Mouse (Mus musculus) bone marrow macrophage, adult 2 months (primary cell): ENCODE results near the gene Sox8.

ENCODE experiments used
- CTCF ChIP-seq: IDR thresholded peaks from 2 replicates; pipeline ENCODE4 v1.5.1; 2012; ENCODE audit warnings: low read depth, mild to moderate bottlenecking, low read length, moderate library complexity
- POLR2A ChIP-seq: IDR thresholded peaks from 2 replicates; pipeline ENCODE4 v1.6.1; 2012; ENCODE audit warnings: mild to moderate bottlenecking, low read depth, low read length, borderline replicate concordance

GRCm38 (mm10) chr17:25567261-25567660, 3.2 kb downstream of the Sox8 start:
- TF ChIP-seq POLR2A = no peak
- TF ChIP-seq CTCF = no peak
